Mouse (Mus musculus) layer of hippocampus, adult 2 months (tissue): ENCODE results near the gene Sult6b2. TPM values are rescaled to one million over a fixed set of nuclear protein-coding genes. Genes with fewer than 3 reads are reported as not detected.

ENCODE experiments used
- DNase-seq, 2 experiments: peaks; one replicate each; pipeline ENCODE4 v3.0.0; 2022; ENCODE audit warnings: low spot score in 2 of 2
- H3K27ac ChIP-seq: fragments of 200-600 bp; 2 replicates; pipeline ENCODE4 v1.8.1; 2022
- H3K4me3 ChIP-seq: fragments of 200-600 bp; 2 replicates; pipeline ENCODE4 v1.8.1; 2022; ENCODE audit warnings: mild to moderate bottlenecking
- CTCF ChIP-seq: fragments of 200-600 bp; conservative IDR thresholded peaks from 2 replicates; pipeline ENCODE4 v1.8.1; 2022; ENCODE audit warnings: antibody characterized with exemption, mild to moderate bottlenecking, moderate library complexity
- long read RNA-seq, 2 experiments: library from polyadenylated mRNA; stranded (forward); transcript quantifications; one replicate each; pipeline ENCODE4 v2.0.0; 2021; ENCODE audit warnings: borderline mapping rate in 2 of 2
- total RNA-seq, 2 experiments: library from RNA; stranded (reverse); gene quantifications; 2 replicates each; pipeline ENCODE4 v1.2.3; 2021

Gene Sult6b2
- under 1 TPM; 0.15 to 0.39 TPM for total RNA-seq
- long read RNA-seq, experiment 1, result 0 reads
- long read RNA-seq, experiment 2, result 0 reads

DNA sequence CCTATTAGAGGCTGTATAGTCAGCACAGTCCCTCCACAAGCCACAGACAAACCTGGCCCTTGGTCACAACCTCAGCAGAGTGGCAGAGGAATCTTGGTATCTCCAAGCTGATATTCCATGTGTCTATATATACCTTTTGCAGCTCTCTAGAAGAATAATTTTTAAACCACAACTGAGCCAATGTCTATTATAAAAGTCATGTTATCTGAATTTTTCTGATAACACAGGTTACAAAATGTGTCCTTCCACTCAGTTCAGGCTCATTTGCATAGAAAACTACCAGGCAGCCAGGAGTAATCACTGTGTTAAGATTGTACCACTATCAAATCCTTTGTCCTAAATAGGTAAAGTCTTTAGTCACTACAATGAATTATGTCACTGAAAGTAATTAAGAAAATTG, at the start of gene Sult6b2:
TSS of gene Sult6b2 (minus strand) at position 101 of the 400 bp plus-strand sequence.
- Histone ChIP-seq H3K4me3 (no peak within 1 kb of the TSS), H3K27ac (no peak within 1 kb of the TSS)
- DNase-seq, result no peak
- TF ChIP-seq CTCF, result no peak

DNA sequence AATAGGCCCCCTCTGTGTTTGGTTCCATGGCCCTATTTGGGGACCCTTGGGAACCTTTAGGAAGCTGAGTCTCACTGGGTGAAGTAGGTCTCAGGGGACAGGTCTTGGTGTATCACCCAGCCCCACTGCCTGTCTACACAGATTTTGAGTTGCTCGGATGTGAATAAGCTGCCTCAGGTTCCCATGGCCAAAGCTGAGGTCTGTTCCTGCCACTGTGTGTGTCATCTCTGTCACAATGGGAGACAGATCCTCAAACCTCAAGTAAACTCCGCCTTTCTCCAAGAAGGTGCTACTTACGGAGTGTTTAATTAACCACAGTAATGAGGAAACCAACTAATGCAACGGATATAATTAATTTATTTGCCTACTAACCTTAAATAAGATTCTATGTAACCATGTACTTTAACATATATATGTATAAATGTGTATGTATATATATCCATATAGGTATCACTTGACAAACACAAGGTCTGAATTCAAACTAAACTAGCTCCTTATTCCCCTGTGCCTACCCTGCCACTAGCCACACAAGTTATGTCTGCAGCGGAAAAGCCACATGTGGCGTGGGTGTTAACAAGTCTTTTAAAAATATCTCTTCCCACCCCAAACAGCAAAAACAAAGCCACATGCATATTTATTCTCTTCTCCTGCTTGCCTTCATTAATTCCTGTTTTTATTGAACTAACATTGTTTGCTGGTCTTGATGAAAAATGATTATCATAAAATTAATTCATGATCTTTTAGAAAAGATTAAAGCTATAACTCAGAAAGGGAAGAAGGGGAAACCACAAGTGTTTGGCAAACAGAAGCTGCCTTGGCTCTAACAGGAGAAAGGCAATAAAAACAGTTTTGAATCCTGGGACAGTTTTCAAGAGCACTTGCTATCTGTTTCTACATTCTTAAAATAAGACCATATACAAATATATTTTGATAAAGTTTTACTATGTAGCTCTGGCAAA, 48.4 kb upstream of the Sult6b2 start:
- no peak for TF ChIP-seq CTCF
- Histone ChIP-seq H3K27ac (no peak overlapping the region), H3K4me3 (no peak overlapping the region)
- peak; percentile 21 to 32 for DNase-seq

DNA sequence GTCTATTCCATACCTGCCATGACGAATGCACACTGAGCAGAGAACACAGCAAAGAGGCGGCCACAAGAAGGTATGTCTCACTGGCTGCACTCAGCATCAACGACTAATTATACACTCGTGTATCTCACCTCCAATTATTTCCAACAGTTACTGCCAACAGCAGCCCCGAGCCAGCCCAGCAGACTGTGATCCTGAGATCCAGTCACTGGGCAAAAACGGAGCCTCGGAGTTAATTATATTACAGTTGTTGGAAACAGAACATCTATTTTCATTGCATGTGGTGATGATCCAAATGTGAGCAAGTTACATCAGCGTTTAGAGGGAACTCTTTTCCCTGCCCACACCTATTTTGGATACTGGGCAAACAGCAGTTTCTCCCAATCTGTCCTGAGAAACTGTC, 46.1 kb upstream of the Sult6b2 start:
- no peak overlapping the region for H3K4me3 ChIP-seq
- no peak overlapping the region for H3K27ac ChIP-seq
- TF ChIP-seq CTCF, result no peak
- DNase-seq, result no peak

DNA sequence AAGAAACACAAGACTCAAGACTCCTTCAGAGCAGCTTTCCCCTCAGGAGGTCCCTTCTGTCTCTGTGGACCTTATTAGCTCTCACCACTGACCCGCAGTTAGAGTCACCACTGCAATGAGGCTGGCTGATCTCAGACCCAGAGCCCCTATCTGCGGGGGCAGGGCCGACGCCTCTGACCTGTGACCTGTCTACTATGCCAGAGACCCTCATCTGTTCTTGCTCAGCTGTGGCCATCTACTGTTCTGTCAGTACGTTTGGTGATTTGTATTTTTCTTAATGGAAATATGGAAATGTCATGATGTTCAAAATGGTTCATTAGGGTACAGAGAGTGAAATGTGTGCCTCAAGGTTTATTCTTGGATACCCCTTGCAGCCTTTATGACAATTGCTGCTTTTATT, 45.0 kb upstream of the Sult6b2 start:
- no peak for TF ChIP-seq CTCF
- no peak for DNase-seq
- no peak overlapping the region for H3K27ac ChIP-seq
- no peak overlapping the region for H3K4me3 ChIP-seq

- no peak for DNase-seq
- Histone ChIP-seq H3K4me3 (no peak overlapping the region), H3K27ac (no peak overlapping the region)
- no peak for TF ChIP-seq CTCF
These were observed 43.8 kb upstream of the Sult6b2 start for GRCm38 (mm10) chr6:142847914-142848674.

DNA sequence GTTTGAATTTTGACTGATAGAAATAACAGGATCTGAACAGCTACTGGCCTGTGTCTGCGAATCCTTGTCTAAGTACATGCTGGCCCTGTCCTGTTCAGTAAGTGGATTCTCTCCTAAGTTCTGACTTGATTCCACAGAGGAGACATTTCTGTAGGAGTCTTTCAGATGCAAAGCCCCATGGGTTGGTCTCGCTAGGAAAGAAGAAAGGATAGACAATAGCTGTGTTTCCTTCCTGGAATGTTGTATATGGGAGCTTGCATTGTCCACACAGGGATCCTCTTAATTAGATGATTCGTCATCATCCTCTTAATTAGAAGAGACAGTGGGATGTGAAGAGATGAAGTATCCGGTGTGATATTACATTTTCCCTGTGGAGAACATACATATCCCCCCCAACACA, 42.6 kb upstream of the Sult6b2 start:
- TF ChIP-seq CTCF, result no peak
- no peak for DNase-seq
- Histone ChIP-seq H3K27ac (no peak overlapping the region), H3K4me3 (no peak overlapping the region)

GRCm38 (mm10) chr6:142845066-142845465, 40.8 kb upstream of the Sult6b2 start:
- TF ChIP-seq CTCF, result no peak
- DNase-seq, result no peak
- Histone ChIP-seq H3K27ac (no peak overlapping the region), H3K4me3 (no peak overlapping the region)

- Histone ChIP-seq H3K4me3 (no peak overlapping the region), H3K27ac (no peak overlapping the region)
- TF ChIP-seq CTCF, result no peak
- DNase-seq, result no peak
These were observed 39.8 kb upstream of the Sult6b2 start for GRCm38 (mm10) chr6:142844061-142844460.

- H3K27ac ChIP-seq, result no peak overlapping the region
- no peak overlapping the region for H3K4me3 ChIP-seq
- no peak for TF ChIP-seq CTCF
- DNase-seq, result no peak
These were observed 34.2 kb upstream of the Sult6b2 start for GRCm38 (mm10) chr6:142838501-142838900.

DNA sequence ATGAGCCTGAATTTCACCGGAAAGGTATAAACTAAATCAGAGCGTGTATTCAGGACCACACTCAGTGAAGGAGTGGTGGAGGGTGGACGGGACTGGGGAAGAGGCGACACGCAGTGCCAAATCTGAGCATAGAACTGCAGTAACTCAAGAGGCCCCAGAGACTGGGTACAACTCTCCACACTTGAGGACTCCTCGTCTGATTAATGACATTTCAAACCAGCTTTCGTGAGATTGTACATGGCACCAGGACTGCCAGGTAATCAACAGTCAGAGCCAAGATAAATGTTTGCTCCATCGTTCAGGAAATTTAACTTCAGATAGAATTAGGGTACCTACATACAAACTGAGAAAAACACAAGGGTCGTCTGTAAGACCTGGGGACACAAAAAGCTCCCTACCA, 33.0 kb upstream of the Sult6b2 start:
- TF ChIP-seq CTCF, result no peak
- no peak for DNase-seq
- no peak overlapping the region for H3K27ac ChIP-seq
- H3K4me3 ChIP-seq, result no peak overlapping the region

- TF ChIP-seq CTCF, result no peak
- Histone ChIP-seq H3K27ac (no peak overlapping the region), H3K4me3 (no peak overlapping the region)
- DNase-seq, result no peak
These were observed 31.4 kb upstream of the Sult6b2 start for GRCm38 (mm10) chr6:142835726-142836125.

- no peak for DNase-seq
- Histone ChIP-seq H3K4me3 (no peak overlapping the region), H3K27ac (no peak overlapping the region)
- TF ChIP-seq CTCF, result no peak
These were observed 30.6 kb upstream of the Sult6b2 start for GRCm38 (mm10) chr6:142834911-142835310.

DNA sequence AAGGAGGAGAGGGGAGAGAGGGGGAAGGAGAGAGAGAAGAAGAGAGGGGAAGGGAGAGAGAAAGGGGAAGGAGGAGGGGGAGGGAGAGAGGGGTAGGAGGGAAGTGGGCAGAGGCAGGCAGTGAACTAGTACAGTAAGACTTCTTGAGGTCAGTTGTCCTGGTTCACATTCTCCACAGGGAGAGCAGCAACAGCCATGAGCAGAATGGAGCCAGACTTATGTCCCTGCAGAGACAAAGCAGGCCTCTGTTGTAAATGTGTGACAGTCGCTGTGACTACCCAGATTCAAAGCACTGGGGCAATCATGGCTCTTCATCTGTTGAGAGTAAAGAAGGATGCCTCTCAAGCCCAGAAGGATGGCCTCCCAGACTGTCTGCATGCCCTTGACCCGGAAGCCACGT, 27.4 kb upstream of the Sult6b2 start:
- Histone ChIP-seq H3K27ac (no peak overlapping the region), H3K4me3 (no peak overlapping the region)
- no peak for TF ChIP-seq CTCF
- DNase-seq, result no peak
